Mouse (Mus musculus) hindbrain, embryonic 15.5 days (tissue): ENCODE data around the gene Prcc. TPM values are rescaled to one million over a fixed set of nuclear protein-coding genes. Genes with fewer than 3 reads are reported as not detected.

Experiments
- ATAC-seq: fragments of 200-750 bp; cut with Nextera tagmentation; 2 replicates; pipeline ENCODE4 v1.8.0; 2017; ENCODE audit warnings: low read depth, moderate number of reproducible peaks, moderate TSS enrichment; ENCODE audit not compliant: low FRiP score
- H3K27ac ChIP-seq: fragments of 300-500 bp; sonication (generic); replicated peaks from 2 replicates; pipeline ENCODE4 v1.5.1; 2015; ENCODE audit warnings: mild to moderate bottlenecking, inconsistent platforms
- H3K27me3 ChIP-seq: fragments of 300-500 bp; sonication (generic); 2 replicates; pipeline ENCODE4 v1.6.1; 2015; ENCODE audit warnings: control low read depth, inconsistent platforms
- H3K36me3 ChIP-seq: fragments of 300-500 bp; sonication (generic); 2 replicates; pipeline ENCODE4 v1.6.1; 2015; ENCODE audit warnings: control low read depth, inconsistent platforms
- H3K4me1 ChIP-seq: fragments of 300-500 bp; sonication (generic); replicated peaks from 2 replicates; pipeline ENCODE4 v1.6.1; 2015; ENCODE audit warnings: control low read depth, inconsistent platforms
- H3K4me2 ChIP-seq: fragments of 300-500 bp; sonication (generic); 2 replicates; pipeline ENCODE4 v1.6.1; 2015; ENCODE audit warnings: moderate library complexity, mild to moderate bottlenecking, inconsistent platforms
- H3K4me3 ChIP-seq: fragments of 300-500 bp; sonication (generic); 2 replicates; pipeline ENCODE4 v1.5.1; 2015; ENCODE audit warnings: mild to moderate bottlenecking, inconsistent platforms
- H3K9ac ChIP-seq: fragments of 300-500 bp; sonication (generic); 2 replicates; pipeline ENCODE4 v1.6.1; 2015; ENCODE audit warnings: inconsistent platforms
- H3K9me3 ChIP-seq: fragments of 300-500 bp; sonication (generic); 2 replicates; pipeline ENCODE4 v1.6.1; 2016; ENCODE audit warnings: control low read depth, inconsistent platforms
- WGBS: fragments of 180-500 bp; shearing (Covaris S2); methylation state at CpG from one replicate; pipeline ENCODE4 v1.1.7; 2015; 5-methylcytosine and 5-hydroxymethylcytosine counted together
- polyA plus RNA-seq: library from polyadenylated mRNA; unstranded; fragments of >200 nt; fragmentation: Nextera tagmentation; extraction: Ambion mirVana; gene quantifications from 2 replicates; pipeline ENCODE4 v1.2.1, GENCODE M21; 2015

The Prcc gene
- polyA plus RNA-seq, 1 experiment from 2014 or later: 18.5 TPM

DNA sequence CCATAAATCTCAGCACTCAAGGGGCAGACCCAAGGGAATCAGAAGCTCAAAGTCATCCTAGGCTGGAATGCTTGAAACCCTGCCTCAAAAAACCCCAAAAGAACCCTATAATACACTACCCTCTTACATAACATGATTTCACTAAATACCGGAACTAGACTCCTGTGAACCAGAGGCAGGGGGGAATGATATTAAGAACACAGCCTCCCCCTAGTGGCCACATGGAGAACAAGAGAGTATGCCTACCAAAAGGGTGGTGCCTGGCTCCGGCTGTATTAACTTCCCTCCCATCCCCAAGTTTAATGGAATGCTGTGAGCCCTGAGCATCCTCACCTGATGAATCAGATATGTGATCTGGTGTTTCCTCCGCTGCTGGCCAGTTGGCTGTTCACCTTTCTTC is 25.6 kb downstream of the Prcc start:
- no peak overlapping the region for H3K4me3 ChIP-seq
- H3K36me3 ChIP-seq: peaks cover 56% of the 10 kb centered on the region

DNA sequence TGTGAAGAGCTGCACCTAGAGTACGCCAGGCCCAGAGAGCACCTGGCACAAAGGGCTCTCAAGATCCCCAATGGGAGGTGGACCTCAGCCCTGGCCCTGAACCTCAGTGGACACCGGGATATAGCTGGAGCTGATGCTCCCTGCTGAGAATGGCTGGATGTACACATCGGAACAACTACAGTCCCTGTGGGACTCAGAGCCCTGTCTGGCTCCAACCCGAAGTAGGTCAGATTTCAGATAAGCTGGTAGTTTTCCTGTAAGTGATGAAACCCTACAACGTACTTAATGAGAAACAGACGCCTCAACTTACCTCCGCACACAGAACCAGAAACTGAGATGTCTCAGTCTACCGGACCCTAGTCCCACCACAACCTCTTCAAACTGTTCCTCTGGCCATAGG is 27.7 kb downstream of the Prcc start:
- Histone ChIP-seq H3K9me3 (no peaks in the 10 kb centered on the region), H3K4me2 (no peak overlapping the region), H3K36me3 (peaks cover 43% of the 10 kb centered on the region), H3K4me3 (no peak overlapping the region), H3K9ac (no peak overlapping the region), H3K27ac (no peak overlapping the region), H3K27me3 (no peaks in the 10 kb centered on the region), H3K4me1 (peaks cover 8% of the 10 kb centered on the region)
- 92% methylated on average over 8 of the region's 8 CpGs for WGBS
- ATAC-seq: no peak

More for the DNA sequence above, 25.6 kb downstream of the Prcc start:
- no peak overlapping the region for H3K9ac ChIP-seq
- ATAC-seq: 0 out of 2 replicates have a peak, but pooled peaks have one; percentile 39
- 30% methylated on average over 3 of the region's 3 CpGs for WGBS
- no peak overlapping the region for H3K4me2 ChIP-seq
- no peaks in the 10 kb centered on the region for H3K27me3 ChIP-seq
- no peak overlapping the region for H3K27ac ChIP-seq
- H3K9me3 ChIP-seq: no peaks in the 10 kb centered on the region
- H3K4me1 ChIP-seq: 0 out of 2 replicates have a peak, but pooled peaks cover under 1% of the 10 kb centered on the region

DNA sequence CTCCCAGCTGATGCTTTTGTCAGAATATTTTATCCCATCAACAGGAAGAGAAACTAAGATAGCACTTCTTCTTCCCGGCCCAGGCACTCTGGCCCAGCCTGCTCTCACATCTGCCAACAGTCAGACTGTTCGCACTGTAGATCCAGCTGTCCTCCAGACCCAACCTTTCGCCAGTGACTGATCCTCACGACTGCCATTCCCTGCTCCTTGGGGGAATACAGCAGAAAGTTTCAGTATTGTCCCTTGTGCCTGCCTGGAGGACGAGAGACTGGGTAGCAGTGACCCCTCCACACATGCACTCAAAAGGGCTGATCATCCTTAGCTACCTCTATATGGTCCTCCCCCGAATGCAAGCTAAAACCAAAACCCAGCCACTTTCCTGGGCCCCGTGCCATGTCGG is 29.5 kb downstream of the Prcc start:
- 91% methylated on average over 8 of the region's 8 CpGs for WGBS
- Histone ChIP-seq H3K27ac (no peak overlapping the region), H3K9ac (no peak overlapping the region), H3K4me3 (no peak overlapping the region), H3K36me3 (peaks cover 30% of the 10 kb centered on the region), H3K4me1 (peaks cover 8% of the 10 kb centered on the region), H3K27me3 (no peaks in the 10 kb centered on the region), H3K9me3 (no peaks in the 10 kb centered on the region), H3K4me2 (no peak overlapping the region)
- no peak for ATAC-seq

GRCm38 (mm10) chr3:87854795-87855568 is 30.4 kb downstream of the Prcc start:
- Histone ChIP-seq H3K4me2 (no peak overlapping the region), H3K4me1 (peaks cover 8% of the 10 kb centered on the region), H3K36me3 (peaks cover 29% of the 10 kb centered on the region), H3K4me3 (no peak overlapping the region), H3K9ac (no peak overlapping the region), H3K27me3 (no peaks in the 10 kb centered on the region), H3K9me3 (no peaks in the 10 kb centered on the region), H3K27ac (no peak overlapping the region)
- no peak for ATAC-seq
- 63% methylated on average over 7 of the region's 7 CpGs for WGBS

DNA sequence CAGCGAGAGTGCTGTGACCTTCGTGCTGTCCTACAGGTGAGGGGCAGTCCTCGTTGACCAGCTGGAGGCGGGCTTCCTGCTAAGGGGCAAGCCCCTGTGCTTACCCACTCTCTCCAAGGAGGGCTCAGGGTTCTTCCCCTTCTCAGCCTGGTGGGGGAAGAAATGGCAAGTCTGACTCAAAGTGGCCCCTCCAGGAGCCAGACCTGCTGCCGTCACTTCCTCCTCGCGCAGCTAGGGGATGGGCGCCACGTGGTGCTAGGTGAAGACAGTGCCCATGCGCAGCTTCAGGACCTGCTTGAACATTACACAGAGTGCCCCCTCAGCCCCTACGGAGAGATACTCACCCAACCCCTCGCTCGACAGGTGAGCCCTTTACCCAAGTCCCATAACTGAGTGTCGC is 36.3 kb downstream of the Prcc start:
- no peak for ATAC-seq
- H3K27ac ChIP-seq: no peak overlapping the region
- 87% methylated on average over 14 of the region's 14 CpGs for WGBS
- H3K9ac ChIP-seq: no peak overlapping the region
- H3K9me3 ChIP-seq: no peaks in the 10 kb centered on the region
- no peaks in the 10 kb centered on the region for H3K27me3 ChIP-seq
- no peaks in the 10 kb centered on the region for H3K36me3 ChIP-seq
- no peak overlapping the region for H3K4me3 ChIP-seq
- H3K4me2 ChIP-seq: no peak overlapping the region
- peaks cover 5% of the 10 kb centered on the region for H3K4me1 ChIP-seq

- no peaks in the 10 kb centered on the region for H3K9me3 ChIP-seq
- no peak for ATAC-seq
- no peak overlapping the region for H3K4me2 ChIP-seq
- no peak overlapping the region for H3K27ac ChIP-seq
- no peak overlapping the region for H3K9ac ChIP-seq
- no peaks in the 10 kb centered on the region for H3K36me3 ChIP-seq
- H3K4me1 ChIP-seq: no peaks in the 10 kb centered on the region
- no peaks in the 10 kb centered on the region for H3K27me3 ChIP-seq
- no peak overlapping the region for H3K4me3 ChIP-seq
- WGBS: 85% methylated on average over 5 of the region's 5 CpGs
These were observed 37.7 kb downstream of the Prcc start for GRCm38 (mm10) chr3:87847680-87848079.

DNA sequence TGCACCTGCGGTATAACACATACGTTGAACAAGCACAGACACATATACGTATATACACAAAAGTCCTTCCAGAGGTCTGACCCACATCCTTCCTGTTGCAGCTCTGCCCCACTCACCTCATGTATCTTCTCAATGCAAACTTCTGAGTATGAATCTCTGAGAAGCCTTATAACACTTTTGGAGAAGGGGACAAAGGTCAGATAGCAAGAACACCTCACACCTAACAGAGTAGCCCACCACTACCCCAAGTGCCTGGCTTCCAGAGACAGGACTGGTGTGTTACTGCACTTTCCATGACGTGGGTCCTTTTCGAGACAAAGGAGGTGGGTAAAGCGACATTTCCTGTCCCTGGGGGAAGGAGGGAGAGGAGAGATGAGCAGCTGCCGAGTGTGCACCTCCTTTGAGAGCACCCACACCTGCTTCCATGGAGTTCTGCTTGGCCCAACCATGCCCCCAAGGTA is 38.7 kb downstream of the Prcc start, which contains the start of gene Sh2d2a:
Gene Sh2d2a (plus strand): TSS at position 106 of the 461 bp plus-strand sequence.
- no peaks in the 10 kb centered on the region for H3K27me3 ChIP-seq
- no peaks in the 10 kb centered on the region for H3K4me1 ChIP-seq
- H3K4me3 ChIP-seq: no peak within 1 kb of the TSS
- WGBS: 76% methylated on average over 7 of the region's 7 CpGs
- H3K9ac ChIP-seq: no peak within 1 kb of the TSS
- H3K36me3 ChIP-seq: no peaks in the 10 kb centered on the region
- H3K4me2 ChIP-seq: no peak within 1 kb of the TSS
- ATAC-seq: no peak
- no peaks in the 10 kb centered on the region for H3K9me3 ChIP-seq
- no peak within 1 kb of the TSS for H3K27ac ChIP-seq

- 64% methylated on average over 4 of the region's 4 CpGs for WGBS
- no peak overlapping the region for H3K4me3 ChIP-seq
- no peak overlapping the region for H3K4me2 ChIP-seq
- no peak overlapping the region for H3K27ac ChIP-seq
- H3K27me3 ChIP-seq: no peaks in the 10 kb centered on the region
- no peaks in the 10 kb centered on the region for H3K9me3 ChIP-seq
- H3K36me3 ChIP-seq: no peaks in the 10 kb centered on the region
- no peaks in the 10 kb centered on the region for H3K4me1 ChIP-seq
- no peak overlapping the region for H3K9ac ChIP-seq
- no peak for ATAC-seq
These were observed 39.2 kb downstream of the Prcc start for GRCm38 (mm10) chr3:87846186-87846585.

- Histone ChIP-seq H3K4me2 (no peak overlapping the region), H3K4me3 (no peak overlapping the region), H3K9me3 (no peaks in the 10 kb centered on the region), H3K9ac (no peak overlapping the region), H3K36me3 (no peaks in the 10 kb centered on the region), H3K27me3 (no peaks in the 10 kb centered on the region), H3K27ac (no peak overlapping the region), H3K4me1 (no peaks in the 10 kb centered on the region)
- no peak for ATAC-seq
- WGBS: 86% methylated on average over 4 of the region's 4 CpGs
These were observed 40.4 kb downstream of the Prcc start for GRCm38 (mm10) chr3:87844981-87845380.

DNA sequence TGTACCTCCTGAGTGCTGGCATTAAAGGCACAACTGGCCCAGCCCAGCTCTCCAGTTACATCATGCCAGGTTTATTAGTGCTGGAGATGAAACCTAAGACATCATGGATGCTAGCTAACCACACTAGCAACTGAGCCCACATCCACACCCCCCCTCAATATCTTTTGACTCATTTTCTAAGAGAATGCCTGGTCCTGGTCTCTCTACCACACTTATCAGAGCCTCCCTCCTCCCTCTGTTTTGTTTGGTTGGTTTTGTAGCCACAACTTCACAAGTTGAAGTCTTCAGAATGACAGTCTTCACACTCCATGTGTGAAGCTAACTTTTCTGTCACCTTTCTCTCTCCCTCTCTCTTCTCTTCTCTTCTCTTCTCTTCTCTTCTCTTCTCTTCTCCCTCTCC is 44.5 kb downstream of the Prcc start:
- no peaks in the 10 kb centered on the region for H3K4me1 ChIP-seq
- no peak for ATAC-seq
- no peaks in the 10 kb centered on the region for H3K27me3 ChIP-seq
- no peaks in the 10 kb centered on the region for H3K36me3 ChIP-seq
- no peaks in the 10 kb centered on the region for H3K9me3 ChIP-seq
- no peak overlapping the region for H3K27ac ChIP-seq
- no peak overlapping the region for H3K4me3 ChIP-seq
- H3K4me2 ChIP-seq: no peak overlapping the region
- no peak overlapping the region for H3K9ac ChIP-seq

- no peak overlapping the region for H3K9ac ChIP-seq
- H3K27me3 ChIP-seq: no peaks in the 10 kb centered on the region
- no peak overlapping the region for H3K4me3 ChIP-seq
- 4% methylated on average over 4 of the region's 4 CpGs for WGBS
- no peaks in the 10 kb centered on the region for H3K4me1 ChIP-seq
- no peaks in the 10 kb centered on the region for H3K36me3 ChIP-seq
- no peak for ATAC-seq
- H3K4me2 ChIP-seq: no peak overlapping the region
- H3K27ac ChIP-seq: no peak overlapping the region
- no peaks in the 10 kb centered on the region for H3K9me3 ChIP-seq
These were observed 46.8 kb downstream of the Prcc start for GRCm38 (mm10) chr3:87838622-87839021.

GRCm38 (mm10) chr3:87833482-87833881 is 51.9 kb downstream of the Prcc start:
- Histone ChIP-seq H3K27ac (no peak overlapping the region), H3K4me2 (no peak overlapping the region), H3K36me3 (no peaks in the 10 kb centered on the region), H3K4me3 (no peak overlapping the region), H3K4me1 (no peaks in the 10 kb centered on the region), H3K9me3 (no peaks in the 10 kb centered on the region), H3K9ac (no peak overlapping the region), H3K27me3 (no peaks in the 10 kb centered on the region)
- 67% methylated on average over 5 of the region's 5 CpGs for WGBS
- ATAC-seq: no peak
